Mouse (Mus musculus) heart, adult 2 months (tissue): ENCODE measurements at regions not wholly inside any gene's neighbourhood (a gene's known extent, or its start where the extent isn't known, plus 50 kb on each side); places are given as distances from the start of the nearest gene placed in this dataset.
"Not testable (repeated sequence)": the region's sequence is repeated elsewhere in the genome, so short reads cannot be mapped to it uniquely, and the experiment has no call there.

Experiments
- DNase-seq, 2 experiments: peaks; one replicate each; pipeline ENCODE4 v3.0.0; 2021
- H3K27ac ChIP-seq: fragments of 200-600 bp; 2 replicates; pipeline ENCODE4 v1.8.1; 2022
- H3K27me3 ChIP-seq: fragments of 200-500 bp; 2 replicates; pipeline ENCODE4 v1.6.1; 2012; ENCODE audit warnings: mild to moderate bottlenecking, low read length, inconsistent platforms, mixed read lengths; ENCODE audit not compliant: control insufficient read depth, insufficient read depth
- H3K36me3 ChIP-seq: fragments of 200-500 bp; 2 replicates; pipeline ENCODE4 v1.6.1; 2012; ENCODE audit warnings: low read length, inconsistent platforms; ENCODE audit not compliant: control insufficient read depth, insufficient read depth
- H3K4me1 ChIP-seq: fragments of 200-500 bp; 2 replicates; pipeline ENCODE4 v1.6.1; 2011; ENCODE audit warnings: low read length; ENCODE audit not compliant: control insufficient read depth, insufficient read depth
- H3K4me3 ChIP-seq: fragments of 200-600 bp; 2 replicates; pipeline ENCODE4 v1.8.1; 2022
- H3K79me2 ChIP-seq: fragments of 200-500 bp; replicated peaks from 2 replicates; pipeline ENCODE4 v1.6.1; 2012; ENCODE audit warnings: mild to moderate bottlenecking, inconsistent platforms, low read length, moderate library complexity, mixed read lengths; ENCODE audit not compliant: control insufficient read depth, insufficient read depth
- H3K9ac ChIP-seq: fragments of 200-500 bp; 2 replicates; pipeline ENCODE4 v1.6.1; 2012; ENCODE audit warnings: low read depth, mild to moderate bottlenecking, control low read depth, inconsistent platforms, low read length, mixed read lengths
- CTCF ChIP-seq: fragments of 200-600 bp; IDR thresholded peaks from 2 replicates; pipeline ENCODE4 v1.8.1; 2022; ENCODE audit warnings: antibody characterized with exemption, mild to moderate bottlenecking, moderate library complexity
- EP300 ChIP-seq: fragments of 200-500 bp; IDR thresholded peaks from 2 replicates; pipeline ENCODE4 v1.6.1; 2011; ENCODE audit warnings: low read depth, low read length, control low read depth; ENCODE audit not compliant: insufficient read depth
- POLR2A ChIP-seq: fragments of 200-500 bp; IDR thresholded peaks from 2 replicates; pipeline ENCODE4 v1.6.1; 2011; ENCODE audit warnings: mild to moderate bottlenecking, low read depth, low read length, control low read depth; ENCODE audit not compliant: insufficient read depth
- WGBS: fragments of 180-500 bp; shearing (Covaris S2); methylation state at CpG from one replicate; pipeline ENCODE4 v1.1.7; 2018; 5-methylcytosine and 5-hydroxymethylcytosine counted together
- intact Hi-C: fragments of 180-260 bp; cut with DNase I; formaldehyde crosslinking; loops from one replicate; pipeline ENCODE4 v1.15.1; 2025

GRCm38 (mm10) chr10:66683160-66683559 lies 412.8 kb upstream of the Jmjd1c start:
- TF ChIP-seq CTCF (no peak), POLR2A (no peak), EP300 (no peak)
- Histone ChIP-seq H3K79me2 (no peaks in the 10 kb centered on the region), H3K27me3 (no peaks in the 10 kb centered on the region), H3K27ac (no peak overlapping the region), H3K4me3 (no peak overlapping the region), H3K36me3 (no peaks in the 10 kb centered on the region), H3K9ac (no peak overlapping the region), H3K4me1 (no peaks in the 10 kb centered on the region)
- intact Hi-C loops: loop anchor here (10.0 kb wide), 1 partner anchor 88 kb away; no protein-coding TSS in a partner anchor
- WGBS: 68% methylated on average over 6 of the region's 6 CpGs
- DNase-seq: no peak

- not testable (repeated sequence) for H3K27me3 ChIP-seq, H3K4me1 ChIP-seq, H3K36me3 ChIP-seq, H3K4me3 ChIP-seq, H3K9ac ChIP-seq, H3K27ac ChIP-seq, H3K79me2 ChIP-seq
- peak in 1 of 2 experiments; percentile 10 for DNase-seq
- intact Hi-C loops: loop anchor here (10.0 kb wide), 1 partner anchor 94 kb away; no protein-coding TSS in a partner anchor
- 14% methylated on average over 2 of the region's 2 CpGs for WGBS
Observed at GRCm38 (mm10) chr10:66689196-66689595, 406.7 kb upstream of the Jmjd1c start.

GRCm38 (mm10) chr10:66694549-66695285 lies 401.2 kb upstream of the Jmjd1c start:
- no peak for TF ChIP-seq CTCF
- TF ChIP-seq POLR2A: no peak
- no peak for TF ChIP-seq EP300
- Histone ChIP-seq H3K79me2 (no peaks in the 10 kb centered on the region), H3K9ac (no peak overlapping the region), H3K4me3 (no peak overlapping the region), H3K27ac (no peak overlapping the region), H3K27me3 (no peaks in the 10 kb centered on the region), H3K4me1 (no peaks in the 10 kb centered on the region), H3K36me3 (no peaks in the 10 kb centered on the region)
- intact Hi-C loops: no loop called here
- WGBS: 77% methylated on average over 11 of the region's 11 CpGs
- DNase-seq: no peak

GRCm38 (mm10) chr10:66714926-66715325 lies 381.0 kb upstream of the Jmjd1c start:
- H3K79me2 ChIP-seq, H3K27ac ChIP-seq, intact Hi-C loops, H3K4me1 ChIP-seq, H3K36me3 ChIP-seq, DNase-seq, H3K27me3 ChIP-seq, H3K9ac ChIP-seq, H3K4me3 ChIP-seq: not testable (repeated sequence)
- 85% methylated on average over 9 of the region's 9 CpGs for WGBS

- no peak for TF ChIP-seq POLR2A
- TF ChIP-seq CTCF: peak; percentile 39
- WGBS: 64% methylated on average over 7 of the region's 7 CpGs
- H3K9ac ChIP-seq: no peak overlapping the region
- no peaks in the 10 kb centered on the region for H3K27me3 ChIP-seq
- H3K79me2 ChIP-seq: no peaks in the 10 kb centered on the region
- H3K4me3 ChIP-seq: no peak overlapping the region
- intact Hi-C loops: no loop called here
- H3K36me3 ChIP-seq: no peaks in the 10 kb centered on the region
- no peaks in the 10 kb centered on the region for H3K4me1 ChIP-seq
- DNase-seq: no peak
- H3K27ac ChIP-seq: no peak overlapping the region
Observed at GRCm38 (mm10) chr10:66717909-66718308, 378.0 kb upstream of the Jmjd1c start.

GRCm38 (mm10) chr10:66719796-66720195 lies 376.1 kb upstream of the Jmjd1c start:
- no peak for DNase-seq
- Histone ChIP-seq H3K9ac (no peak overlapping the region), H3K4me1 (no peaks in the 10 kb centered on the region), H3K4me3 (no peak overlapping the region), H3K27ac (no peak overlapping the region), H3K36me3 (no peaks in the 10 kb centered on the region), H3K79me2 (no peaks in the 10 kb centered on the region), H3K27me3 (no peaks in the 10 kb centered on the region)
- intact Hi-C loops: no loop called here
- 88% methylated on average over 11 of the region's 11 CpGs for WGBS
- TF ChIP-seq EP300 (no peak), POLR2A (no peak), CTCF (peak; percentile 35)
